Mouse (Mus musculus): Measurements from ENCODE around the gene Bcl10. TPM values are rescaled to one million over a fixed set of nuclear protein-coding genes. Genes with fewer than 3 reads are reported as not detected.

Gene Bcl10
- polyA plus RNA-seq, 1 experiment from 2014 or later, result 50.0 TPM

DNA sequence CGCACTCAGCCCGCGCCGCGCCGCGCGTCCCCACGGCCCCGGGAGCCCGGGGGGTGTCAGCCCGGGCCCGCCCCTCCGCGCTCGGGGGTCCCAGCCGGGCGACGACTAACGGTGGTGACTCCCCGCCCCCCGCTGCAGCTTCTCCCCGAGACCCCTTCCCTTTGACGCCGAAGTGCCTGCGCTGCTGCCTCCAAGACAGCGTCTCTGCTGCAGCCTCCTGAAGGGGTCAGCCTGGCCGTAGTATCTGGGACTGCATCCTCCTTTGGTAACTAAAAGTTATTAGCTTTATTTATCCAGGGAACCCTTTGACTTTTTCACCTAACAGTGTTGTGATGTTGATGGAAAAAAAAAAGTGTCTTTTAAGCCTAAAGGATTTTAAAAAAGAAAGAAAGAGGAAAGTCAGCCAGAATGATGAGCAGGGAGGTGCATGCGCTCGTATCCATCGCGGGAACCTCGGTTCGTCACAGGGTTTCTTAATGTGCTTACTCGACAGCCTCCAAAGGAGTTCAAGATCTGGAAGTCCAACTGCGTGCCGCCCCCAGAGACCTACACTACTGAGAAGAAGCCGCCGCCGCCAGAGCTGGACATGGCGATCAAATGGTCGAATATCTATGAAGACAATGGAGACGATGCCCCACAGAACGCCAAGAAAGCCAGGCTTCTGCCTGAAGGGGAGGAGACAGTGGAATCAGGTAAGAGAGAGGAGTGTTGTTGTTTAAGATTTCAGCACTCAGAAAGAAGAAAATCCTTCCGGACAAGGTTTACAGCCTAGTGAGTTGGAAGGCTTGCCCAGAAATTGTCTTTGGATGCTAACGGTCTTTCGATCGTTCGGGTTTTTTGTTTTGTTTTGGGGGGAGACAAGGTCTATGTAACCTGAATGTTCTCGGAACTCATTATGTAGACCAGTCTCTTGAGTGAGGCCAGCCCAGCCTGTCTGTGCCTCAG is 16.1 kb downstream of the Bcl10 start:
- Histone ChIP-seq H3K9me3 (ENCODE audit: control insufficient read depth, low read depth, low read length) (no peaks in the 10 kb centered on the region), H3K4me3 (ENCODE audit: low read depth, low read length) (peak overlapping the region; percentile 91), H3K27ac (ENCODE audit: low read length) (peak overlapping the region; percentile 52; the same call in 1 of the 2 replicates), H3K4me2 (replicated peaks; ENCODE audit: low read depth, low read length) (peak overlapping the region; percentile 74), H3K27me3 (ENCODE audit: control insufficient read depth, insufficient read depth, low read length) (no peaks in the 10 kb centered on the region), H3K4me1 (ENCODE audit: control insufficient read depth, insufficient read depth, low read length) (peaks cover 11% of the 10 kb centered on the region), H3K9ac (replicated peaks; ENCODE audit: low read depth, low read length) (peak overlapping the region; percentile 95), H3K36me3 (ENCODE audit: control insufficient read depth, insufficient read depth, low read length) (peaks cover 17% of the 10 kb centered on the region; the same call in 1 of the 2 replicates)
- 0 out of 2 replicates have a peak, but pooled peaks have one; percentile 7 for ATAC-seq (ENCODE audit: insufficient number of reproducible peaks, insufficient read depth, low FRiP score, low read depth)
- 18% methylated on average over 50 of the region's 50 CpGs for WGBS

DNA sequence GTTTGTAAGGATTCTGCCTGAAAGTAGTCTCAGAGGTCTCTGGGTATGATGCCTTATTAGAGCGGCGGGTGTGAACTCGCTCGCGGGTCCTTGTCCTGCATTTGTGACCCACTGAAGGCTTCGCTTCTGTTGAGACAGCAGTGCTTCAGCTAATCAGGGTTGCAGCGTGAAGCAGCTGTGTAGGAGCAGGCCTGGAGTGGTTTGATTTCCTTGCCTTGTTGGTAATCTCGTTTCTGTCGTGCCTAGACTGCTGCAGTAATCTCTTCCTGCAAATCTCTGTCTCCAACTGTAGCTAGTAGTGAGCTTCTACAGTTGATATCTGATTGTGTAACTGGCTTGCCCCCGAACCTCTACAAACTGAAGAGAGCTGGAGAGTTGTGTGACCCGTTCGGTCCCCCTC is 16.8 kb downstream of the Bcl10 start:
- WGBS, result 79% methylated on average over 12 of the region's 12 CpGs
- H3K9ac ChIP-seq (replicated peaks; ENCODE audit: low read depth, low read length), result no peak overlapping the region; the same call in 1 of the 2 replicates

DNA sequence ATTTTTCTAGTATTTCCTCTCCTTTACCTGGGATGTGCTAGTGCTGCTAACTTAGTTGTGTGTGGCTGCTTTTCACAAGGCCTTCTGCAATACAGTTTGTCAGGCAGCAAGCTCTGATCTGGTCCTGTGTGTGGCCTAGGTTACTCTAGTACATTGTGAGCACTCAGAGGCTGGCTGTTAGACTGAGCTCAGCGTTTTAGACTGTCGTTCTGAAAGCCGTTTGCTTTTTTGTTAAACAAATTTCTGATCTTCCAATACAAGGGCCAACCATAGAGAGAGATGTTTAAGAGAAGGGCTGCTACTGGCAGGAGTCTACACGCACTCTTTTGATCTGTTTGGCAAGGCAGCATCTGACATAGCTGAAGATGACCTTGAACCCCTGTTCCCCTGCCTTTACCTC is 17.4 kb downstream of the Bcl10 start:
- no peak overlapping the region for H3K9ac ChIP-seq (replicated peaks; ENCODE audit: low read depth, low read length)

More for the DNA sequence above, 16.8 kb downstream of the Bcl10 start:
- H3K4me3 ChIP-seq (ENCODE audit: low read depth, low read length), result peak overlapping the region; percentile 91
- H3K27me3 ChIP-seq (ENCODE audit: control insufficient read depth, insufficient read depth, low read length), result no peaks in the 10 kb centered on the region
- H3K9me3 ChIP-seq (ENCODE audit: control insufficient read depth, low read depth, low read length), result no peaks in the 10 kb centered on the region
- ATAC-seq (ENCODE audit: insufficient number of reproducible peaks, insufficient read depth, low FRiP score, low read depth), result no peak
- H3K4me2 ChIP-seq (replicated peaks; ENCODE audit: low read depth, low read length), result peak overlapping the region; percentile 74
- H3K4me1 ChIP-seq (ENCODE audit: control insufficient read depth, insufficient read depth, low read length), result peaks cover 11% of the 10 kb centered on the region
- no peak overlapping the region for H3K27ac ChIP-seq (ENCODE audit: low read length)
- peaks cover 21% of the 10 kb centered on the region for H3K36me3 ChIP-seq (ENCODE audit: control insufficient read depth, insufficient read depth, low read length)

DNA sequence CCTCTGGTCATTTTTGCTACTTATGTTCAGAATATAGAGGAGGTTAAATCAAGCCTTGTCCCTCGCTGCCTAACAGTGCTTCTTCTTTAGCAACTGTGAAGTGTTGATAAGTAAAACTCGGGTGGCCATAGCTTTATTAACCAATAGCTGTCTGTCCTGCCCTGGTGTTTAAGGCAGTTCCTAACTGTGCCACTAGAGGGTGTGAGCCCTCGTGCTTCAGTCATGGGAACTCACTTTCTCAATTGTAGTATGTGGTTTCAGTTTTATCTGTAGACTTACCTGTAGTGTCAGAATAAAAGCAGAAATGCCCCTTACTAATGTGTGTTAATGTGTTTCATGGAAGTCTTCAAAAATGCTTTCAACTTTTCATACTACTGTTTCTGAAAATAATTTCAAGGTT is 19.4 kb downstream of the Bcl10 start:
- Histone ChIP-seq H3K27ac (ENCODE audit: low read length) (no peak overlapping the region), H3K4me1 (ENCODE audit: control insufficient read depth, insufficient read depth, low read length) (peaks cover 11% of the 10 kb centered on the region), H3K9me3 (ENCODE audit: control insufficient read depth, low read depth, low read length) (no peaks in the 10 kb centered on the region), H3K4me3 (ENCODE audit: low read depth, low read length) (no peak overlapping the region), H3K9ac (replicated peaks; ENCODE audit: low read depth, low read length) (no peak overlapping the region), H3K27me3 (ENCODE audit: control insufficient read depth, insufficient read depth, low read length) (no peaks in the 10 kb centered on the region), H3K36me3 (ENCODE audit: control insufficient read depth, insufficient read depth, low read length) (peaks cover 29% of the 10 kb centered on the region), H3K4me2 (replicated peaks; ENCODE audit: low read depth, low read length) (no peak overlapping the region)
- ATAC-seq (ENCODE audit: insufficient number of reproducible peaks, insufficient read depth, low FRiP score, low read depth), result no peak
- WGBS, result 11% methylated on average over 3 of the region's 3 CpGs

More for the DNA sequence above, 17.4 kb downstream of the Bcl10 start:
- 76% methylated on average over 4 of the region's 4 CpGs for WGBS
- no peak overlapping the region for H3K4me3 ChIP-seq (ENCODE audit: low read depth, low read length)
- H3K27ac ChIP-seq (ENCODE audit: low read length), result no peak overlapping the region
- peaks cover 11% of the 10 kb centered on the region for H3K4me1 ChIP-seq (ENCODE audit: control insufficient read depth, insufficient read depth, low read length)
- peaks cover 27% of the 10 kb centered on the region for H3K36me3 ChIP-seq (ENCODE audit: control insufficient read depth, insufficient read depth, low read length)
- no peaks in the 10 kb centered on the region for H3K27me3 ChIP-seq (ENCODE audit: control insufficient read depth, insufficient read depth, low read length)
- no peak for ATAC-seq (ENCODE audit: insufficient number of reproducible peaks, insufficient read depth, low FRiP score, low read depth)
- H3K4me2 ChIP-seq (replicated peaks; ENCODE audit: low read depth, low read length), result no peak overlapping the region
- H3K9me3 ChIP-seq (ENCODE audit: control insufficient read depth, low read depth, low read length), result no peaks in the 10 kb centered on the region

DNA sequence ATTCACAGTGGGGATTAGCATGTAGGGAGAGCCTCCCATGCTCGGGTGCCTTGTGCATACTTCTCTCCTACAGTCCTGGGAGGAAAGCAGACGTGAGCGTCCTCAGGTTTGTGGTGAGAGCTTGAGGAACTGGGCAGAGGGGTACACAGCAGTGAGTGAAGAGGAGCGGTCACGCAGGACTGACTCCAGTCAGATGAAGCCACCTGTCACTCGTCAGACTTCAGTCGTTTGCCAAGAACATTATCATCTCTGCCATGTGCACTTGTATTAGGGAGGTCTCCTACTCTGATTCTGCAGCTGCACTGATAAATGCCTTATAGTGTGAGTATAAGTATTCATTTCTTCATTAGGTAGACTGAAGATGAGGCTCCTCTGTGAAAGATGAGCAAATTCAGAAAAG is 21.7 kb downstream of the Bcl10 start:
- ATAC-seq (ENCODE audit: insufficient number of reproducible peaks, insufficient read depth, low FRiP score, low read depth), result no peak
- no peak overlapping the region for H3K4me3 ChIP-seq (ENCODE audit: low read depth, low read length)
- no peak overlapping the region for H3K9ac ChIP-seq (replicated peaks; ENCODE audit: low read depth, low read length)
- peaks cover 29% of the 10 kb centered on the region for H3K36me3 ChIP-seq (ENCODE audit: control insufficient read depth, insufficient read depth, low read length)
- 90% methylated on average over 7 of the region's 7 CpGs for WGBS
- no peaks in the 10 kb centered on the region for H3K27me3 ChIP-seq (ENCODE audit: control insufficient read depth, insufficient read depth, low read length)
- no peak overlapping the region for H3K4me2 ChIP-seq (replicated peaks; ENCODE audit: low read depth, low read length)
- H3K9me3 ChIP-seq (ENCODE audit: control insufficient read depth, low read depth, low read length), result no peaks in the 10 kb centered on the region
- no peak overlapping the region for H3K27ac ChIP-seq (ENCODE audit: low read length)
- peaks cover 5% of the 10 kb centered on the region for H3K4me1 ChIP-seq (ENCODE audit: control insufficient read depth, insufficient read depth, low read length)

DNA sequence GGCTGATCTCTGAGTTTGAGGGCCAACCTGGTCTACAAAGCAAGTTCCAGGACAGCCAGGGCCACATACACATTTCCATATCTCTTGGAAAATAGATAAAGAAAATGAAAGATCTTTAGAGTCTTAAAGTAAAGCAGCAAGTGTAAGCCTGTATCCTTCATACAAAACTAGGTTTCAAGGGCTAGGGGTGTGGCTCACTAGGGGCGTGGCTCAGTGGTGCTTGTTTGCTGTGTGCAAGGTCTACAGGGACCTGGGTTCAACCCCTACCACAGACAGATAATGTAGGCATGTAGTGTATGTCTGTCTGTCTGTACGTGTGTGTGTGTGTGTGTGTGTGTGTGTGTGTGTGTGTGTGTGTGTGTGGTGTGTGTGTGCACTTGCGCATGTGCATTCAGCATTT is 23.3 kb downstream of the Bcl10 start:
- Histone ChIP-seq H3K9me3 (ENCODE audit: control insufficient read depth, low read depth, low read length) (no peaks in the 10 kb centered on the region), H3K4me2 (replicated peaks; ENCODE audit: low read depth, low read length) (no peak overlapping the region), H3K27ac (ENCODE audit: low read length) (no peak overlapping the region), H3K27me3 (ENCODE audit: control insufficient read depth, insufficient read depth, low read length) (no peaks in the 10 kb centered on the region), H3K4me3 (ENCODE audit: low read depth, low read length) (no peak overlapping the region), H3K9ac (replicated peaks; ENCODE audit: low read depth, low read length) (no peak overlapping the region), H3K36me3 (ENCODE audit: control insufficient read depth, insufficient read depth, low read length) (peaks cover 21% of the 10 kb centered on the region), H3K4me1 (ENCODE audit: control insufficient read depth, insufficient read depth, low read length) (peaks cover 4% of the 10 kb centered on the region; the same call in 1 of the 2 replicates)
- no peak for ATAC-seq (ENCODE audit: insufficient number of reproducible peaks, insufficient read depth, low FRiP score, low read depth)
- WGBS, result 87% methylated on average over 3 of the region's 3 CpGs

DNA sequence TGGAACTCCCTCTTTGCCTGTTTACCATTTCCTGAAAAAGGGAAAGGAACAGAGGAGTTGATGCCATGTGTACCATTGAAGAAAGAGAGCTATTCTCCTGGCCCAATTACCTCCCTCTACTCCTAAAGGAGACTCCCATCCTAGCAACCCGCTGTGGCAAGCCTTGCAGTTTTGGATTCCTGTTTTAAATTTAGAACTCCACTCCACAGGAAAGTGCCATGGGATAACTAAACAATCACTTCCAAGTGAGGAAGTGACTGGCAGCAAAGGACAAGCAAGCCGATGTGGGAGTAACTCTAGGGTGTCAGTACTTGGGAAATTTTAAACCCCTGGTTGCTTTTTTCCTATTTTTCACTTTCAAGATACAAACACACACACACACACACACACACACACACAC is 24.1 kb downstream of the Bcl10 start:
- Histone ChIP-seq H3K27me3 (ENCODE audit: control insufficient read depth, insufficient read depth, low read length) (no peaks in the 10 kb centered on the region), H3K9me3 (ENCODE audit: control insufficient read depth, low read depth, low read length) (no peaks in the 10 kb centered on the region), H3K9ac (replicated peaks; ENCODE audit: low read depth, low read length) (no peak overlapping the region), H3K4me3 (ENCODE audit: low read depth, low read length) (no peak overlapping the region), H3K4me1 (ENCODE audit: control insufficient read depth, insufficient read depth, low read length) (peaks cover 4% of the 10 kb centered on the region; the same call in 1 of the 2 replicates), H3K27ac (ENCODE audit: low read length) (no peak overlapping the region), H3K4me2 (replicated peaks; ENCODE audit: low read depth, low read length) (no peak overlapping the region), H3K36me3 (ENCODE audit: control insufficient read depth, insufficient read depth, low read length) (peaks cover 21% of the 10 kb centered on the region)
- ATAC-seq (ENCODE audit: insufficient number of reproducible peaks, insufficient read depth, low FRiP score, low read depth), result no peak
- 61% methylated on average over 2 of the region's 2 CpGs for WGBS

DNA sequence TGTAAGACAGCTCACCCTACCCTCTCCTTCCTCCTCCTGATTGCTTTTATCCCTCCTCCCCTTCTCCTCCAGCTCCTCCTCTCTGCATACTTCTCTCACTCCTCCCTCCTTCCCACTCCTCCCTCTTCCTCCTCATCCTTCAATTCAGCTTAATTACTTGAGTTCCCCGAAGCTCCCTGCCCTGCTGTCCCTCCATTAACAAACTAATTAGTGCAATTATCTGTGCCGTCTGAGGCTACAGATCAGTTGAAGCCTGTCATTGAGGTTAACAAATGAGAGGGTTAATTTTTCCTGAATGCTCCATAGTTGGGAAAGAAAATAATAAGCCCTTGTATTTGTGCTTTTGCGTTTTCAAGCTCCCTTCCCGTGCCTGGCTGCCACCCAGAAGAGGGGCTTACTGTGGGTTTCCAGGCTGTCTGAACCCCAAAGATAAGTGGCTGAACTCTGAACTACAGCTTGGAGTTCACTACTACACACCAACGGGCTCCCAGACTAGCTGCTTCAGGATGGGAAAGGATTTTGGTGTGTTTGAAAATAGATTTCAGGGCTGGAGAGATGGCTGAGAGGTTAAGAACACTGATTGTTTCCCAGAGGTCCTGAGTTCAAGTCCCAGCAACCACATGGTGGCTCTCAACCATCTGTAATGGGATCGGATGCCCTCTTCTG is 25.1 kb downstream of the Bcl10 start:
- Histone ChIP-seq H3K4me3 (ENCODE audit: low read depth, low read length) (no peak overlapping the region), H3K27me3 (ENCODE audit: control insufficient read depth, insufficient read depth, low read length) (no peaks in the 10 kb centered on the region), H3K9me3 (ENCODE audit: control insufficient read depth, low read depth, low read length) (no peaks in the 10 kb centered on the region), H3K36me3 (ENCODE audit: control insufficient read depth, insufficient read depth, low read length) (peaks cover 21% of the 10 kb centered on the region), H3K27ac (ENCODE audit: low read length) (no peak overlapping the region), H3K4me1 (ENCODE audit: control insufficient read depth, insufficient read depth, low read length) (peaks cover 4% of the 10 kb centered on the region; the same call in 1 of the 2 replicates), H3K9ac (replicated peaks; ENCODE audit: low read depth, low read length) (no peak overlapping the region), H3K4me2 (replicated peaks; ENCODE audit: low read depth, low read length) (no peak overlapping the region)
- ATAC-seq (ENCODE audit: insufficient number of reproducible peaks, insufficient read depth, low FRiP score, low read depth), result no peak
- WGBS, result 29% methylated on average over 6 of the region's 6 CpGs
